Mouse (Mus musculus) skeletal muscle tissue, postnatal 0 days (tissue): ENCODE results near the gene Naip2. TPM values are rescaled to one million over a fixed set of nuclear protein-coding genes. Genes with fewer than 3 reads are reported as not detected.

Experiments used
- polyA plus RNA-seq: library from polyadenylated mRNA; unstranded; fragments of >200 nt; fragmentation: Nextera tagmentation; extraction: Ambion mirVana; gene quantifications from 2 replicates; pipeline ENCODE4 v1.2.1, GENCODE M21; 2015

Naip2 gene
- 0.08 and 0.21 TPM in 2 replicates for polyA plus RNA-seq

DNA sequence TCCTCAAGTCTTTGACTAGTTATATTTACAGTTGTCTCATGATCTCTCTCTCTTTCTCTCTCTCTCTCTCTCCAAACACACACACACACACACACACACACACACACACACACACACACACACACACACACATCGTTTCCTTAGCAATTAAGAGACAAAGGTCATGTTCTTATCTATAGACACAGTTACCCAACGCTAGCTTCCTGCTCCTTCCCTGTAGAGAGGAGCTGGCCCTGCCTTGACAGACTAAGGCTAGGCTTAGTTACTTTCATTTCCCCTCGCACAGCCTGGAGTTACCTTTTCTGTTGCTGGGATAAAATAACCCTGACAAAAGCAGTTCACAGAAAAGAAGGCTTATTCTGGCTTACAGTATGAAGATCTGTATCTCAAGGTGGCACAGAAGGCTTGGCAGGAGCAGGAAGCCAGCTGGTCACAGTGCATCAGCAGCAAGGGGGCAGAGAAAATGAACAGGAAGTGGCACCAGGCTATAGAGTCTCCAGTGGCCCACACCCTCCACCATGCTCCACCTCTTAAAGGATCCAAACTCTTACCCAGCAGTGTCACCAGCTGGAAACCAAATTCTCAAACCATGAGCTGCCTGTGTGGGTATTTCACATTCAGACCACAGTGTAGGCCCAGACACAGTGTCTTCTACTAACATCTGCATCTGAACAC, at the start of gene Naip2:
Gene Naip2, minus strand, starts transcription at position 434 of the 675 bp plus-strand sequence.

GRCm38 (mm10) chr13:100246223-100246622, 44.3 kb upstream of the Naip2 start, which contains the start of gene Naip5:
Gene Naip5 (minus strand): TSS chr13:100246323.

DNA sequence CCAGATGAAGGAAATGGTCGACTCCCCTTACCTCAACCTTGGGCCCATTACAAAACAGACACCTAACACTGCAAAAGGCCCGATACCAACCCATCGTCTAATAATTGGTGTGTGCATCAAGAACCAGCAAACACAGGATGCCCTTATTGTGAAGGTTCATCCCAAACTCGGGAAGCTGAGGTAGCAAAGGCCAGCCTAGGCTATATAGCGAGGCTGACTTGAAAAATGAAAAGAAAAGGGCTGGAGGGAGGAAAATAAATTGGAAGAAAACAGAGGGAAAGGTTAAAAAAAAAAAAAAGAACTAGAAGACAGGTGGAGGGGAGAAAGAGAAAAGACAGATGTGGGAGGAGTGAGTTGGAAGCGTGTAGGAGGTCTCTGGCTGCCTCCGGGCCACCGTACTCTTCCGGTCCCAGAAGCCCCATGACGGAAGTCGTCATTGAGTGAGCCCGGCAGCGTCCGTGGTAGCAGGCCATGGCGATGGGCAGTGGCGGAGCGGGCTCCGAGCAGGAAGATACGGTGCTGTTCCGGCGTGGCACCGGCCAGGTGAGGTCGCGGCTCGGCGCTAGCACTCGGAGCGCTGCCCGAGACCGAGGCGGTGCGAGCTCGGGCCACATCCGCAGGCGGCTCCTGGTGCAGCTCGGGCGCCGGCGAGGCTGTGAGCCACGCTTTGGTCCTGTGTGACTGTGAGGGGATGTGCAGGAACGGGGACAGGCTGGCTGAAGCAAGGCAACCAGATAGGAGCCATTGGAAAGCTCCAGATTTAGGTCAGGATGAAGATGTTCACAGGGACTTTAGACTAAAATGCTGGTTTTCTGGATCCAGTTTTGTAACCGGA, 77.3 kb downstream of the Naip2 start, which contains the start of gene Smn1:
Gene Smn1, plus strand, starts transcription at position 430 of the 835 bp plus-strand sequence.

GRCm38 (mm10) chr13:100107652-100108472, 94.0 kb downstream of the Naip2 start, which contains the start of gene Serf1:
Gene Serf1 (plus strand): TSS chr13:100108012.

GRCm38 (mm10) chr13:100103748-100104254, 98.1 kb downstream of the Naip2 start, which contains the start of gene Bdp1:
Gene Bdp1 (minus strand): TSS chr13:100104070.

Other genes with a start within 250 kb of the Naip2 start
- gene Mccc2, start 186.5 kb downstream of the Naip2 start, polyA plus RNA-seq = 26.7 and 45.8 TPM in 2 replicates
- gene Bdp1, start 98.0 kb downstream of the Naip2 start, polyA plus RNA-seq = 10.2 and 12.3 TPM in 2 replicates
- 76.7 and 98.1 TPM in 2 replicates for gene Serf1, start 94.1 kb downstream of the Naip2 start, polyA plus RNA-seq
- 17.1 and 23.6 TPM in 2 replicates for gene Smn1, start 77.2 kb downstream of the Naip2 start, polyA plus RNA-seq
- gene Naip5, start 44.2 kb upstream of the Naip2 start, polyA plus RNA-seq = 0.14 and 0.19 TPM in 2 replicates
- gene Naip6, start 115.6 kb upstream of the Naip2 start, polyA plus RNA-seq = 0.04 and 0.10 TPM in 2 replicates